Mouse (Mus musculus) hindbrain, embryonic 14.5 days (tissue): Measurements from ENCODE around the gene D13Ertd608e. TPM values are rescaled to one million over a fixed set of nuclear protein-coding genes. Genes with fewer than 3 reads are reported as not detected.
"Not testable (repeated sequence)": the region's sequence is repeated elsewhere in the genome, so short reads cannot be mapped to it uniquely, and the experiment has no call there.

ENCODE experiments used
- ATAC-seq: fragments of 200-750 bp; cut with Nextera tagmentation; 2 replicates; pipeline ENCODE4 v1.8.0; 2017; ENCODE audit warnings: moderate number of reproducible peaks, mild to moderate bottlenecking, moderate TSS enrichment, moderate library complexity; ENCODE audit not compliant: low FRiP score
- DNase-seq: peaks from one replicate; pipeline ENCODE4 v3.0.0-alpha.2; 2015; ENCODE audit warnings: low spot score
- H3K27ac ChIP-seq: fragments of 300-500 bp; sonication (generic); 2 replicates; pipeline ENCODE4 v1.5.1; 2014; ENCODE audit warnings: mild to moderate bottlenecking, moderate library complexity
- H3K27me3 ChIP-seq: fragments of 300-500 bp; sonication (generic); 2 replicates; pipeline ENCODE4 v1.6.1; 2014; ENCODE audit warnings: mild to moderate bottlenecking, low read length, mixed read lengths; ENCODE audit not compliant: control insufficient read depth, insufficient read depth
- H3K36me3 ChIP-seq: fragments of 300-500 bp; sonication (generic); replicated peaks from 2 replicates; pipeline ENCODE4 v1.6.1; 2014; ENCODE audit not compliant: control insufficient read depth, insufficient read depth
- H3K4me1 ChIP-seq: fragments of 300-500 bp; sonication (generic); replicated peaks from 2 replicates; pipeline ENCODE4 v1.6.1; 2014; ENCODE audit warnings: antibody characterized with exemption, low read length, mixed read lengths; ENCODE audit not compliant: control insufficient read depth, insufficient read depth
- H3K4me2 ChIP-seq: fragments of 300-500 bp; sonication (generic); replicated peaks from 2 replicates; pipeline ENCODE4 v1.6.1; 2014; ENCODE audit warnings: mild to moderate bottlenecking, moderate library complexity
- H3K4me3 ChIP-seq: fragments of 300-500 bp; sonication (generic); replicated peaks from 2 replicates; pipeline ENCODE4 v1.5.1; 2014; ENCODE audit warnings: mild to moderate bottlenecking, low read length
- H3K9ac ChIP-seq: fragments of 300-500 bp; sonication (generic); 2 replicates; pipeline ENCODE4 v1.6.1; 2014
- H3K9me3 ChIP-seq: fragments of 300-500 bp; sonication (generic); 2 replicates; pipeline ENCODE4 v1.6.1; 2016; ENCODE audit warnings: low read length; ENCODE audit not compliant: control insufficient read depth
- WGBS: fragments of 180-500 bp; shearing (Covaris S2); extraction: QIAGEN DNeasy Blood & Tissue Kit; methylation state at CpG from one replicate; pipeline ENCODE4 v1.1.7; 2014; 5-methylcytosine and 5-hydroxymethylcytosine counted together
- polyA plus RNA-seq: library from polyadenylated mRNA; unstranded; fragments of >200 nt; fragmentation: Nextera tagmentation; extraction: Ambion mirVana; gene quantifications from 2 replicates; pipeline ENCODE4 v1.2.1, GENCODE M21; 2014

D13Ertd608e gene
- polyA plus RNA-seq, 1 experiment from 2014 or later, result not detected

DNA sequence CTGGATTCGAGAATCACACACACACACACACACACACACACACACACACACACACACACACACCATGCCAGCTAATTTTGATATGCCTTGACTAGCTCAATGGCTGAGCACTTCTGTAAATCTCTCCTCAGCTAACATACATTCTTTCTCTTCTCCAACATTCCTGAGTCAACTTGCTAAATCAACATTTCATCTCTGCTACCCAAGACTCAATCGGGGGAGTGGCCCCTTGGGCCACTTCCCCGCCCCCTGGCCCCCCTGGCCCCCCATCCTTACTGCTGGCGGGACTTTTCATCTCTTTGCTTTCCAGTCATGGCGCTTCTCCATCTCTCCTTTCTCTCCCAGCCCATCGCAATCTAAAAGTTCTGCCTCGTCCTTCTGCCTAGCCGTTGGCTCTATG lies 19.0 kb upstream of the D13Ertd608e start:
- Histone ChIP-seq H3K9me3 (no peaks in the 10 kb centered on the region), H3K27ac (no peak overlapping the region), H3K36me3 (no peaks in the 10 kb centered on the region), H3K4me2 (no peak overlapping the region), H3K9ac (no peak overlapping the region), H3K27me3 (no peaks in the 10 kb centered on the region), H3K4me3 (no peak overlapping the region), H3K4me1 (no peaks in the 10 kb centered on the region)
- ATAC-seq (no peak), DNase-seq (no peak)
- 61% methylated on average over 8 of the region's 8 CpGs for WGBS

DNA sequence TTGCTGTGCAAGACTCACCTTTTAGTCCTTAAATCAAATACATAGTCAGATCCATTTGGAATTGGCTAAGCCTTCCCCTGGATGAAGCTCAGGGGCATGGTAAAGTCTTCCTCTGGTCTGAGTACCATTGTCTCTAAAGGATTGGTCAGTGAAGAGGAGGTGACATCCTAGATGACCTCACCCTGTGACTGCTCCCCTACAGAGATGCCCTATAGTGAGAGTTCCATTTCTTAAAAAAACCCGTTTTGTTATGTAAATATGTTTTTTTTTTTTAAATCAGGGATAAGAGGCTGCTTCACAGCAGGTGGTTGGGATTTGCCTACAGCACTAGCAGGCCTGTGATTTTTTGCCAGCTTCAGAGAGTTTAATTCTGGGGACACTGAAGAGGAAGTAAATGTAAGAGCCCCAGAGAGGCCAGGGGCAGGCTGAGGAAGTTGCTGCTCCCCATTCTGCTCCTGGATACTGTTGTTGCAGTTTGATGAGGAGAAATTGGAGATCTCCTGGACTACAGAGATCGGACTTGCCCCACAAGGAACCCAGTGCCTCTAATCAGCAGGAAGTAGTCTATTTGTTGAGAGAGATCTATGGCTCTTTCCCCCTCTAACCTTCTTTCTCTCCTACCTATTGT lies 18.1 kb upstream of the D13Ertd608e start:
- ATAC-seq (no peak), DNase-seq (no peak)
- WGBS, result 10% methylated on average over 2 of the region's 2 CpGs
- Histone ChIP-seq H3K4me2 (no peak overlapping the region), H3K9ac (no peak overlapping the region), H3K36me3 (no peaks in the 10 kb centered on the region), H3K4me3 (no peak overlapping the region), H3K27me3 (no peaks in the 10 kb centered on the region), H3K27ac (no peak overlapping the region), H3K9me3 (no peaks in the 10 kb centered on the region), H3K4me1 (no peaks in the 10 kb centered on the region)

DNA sequence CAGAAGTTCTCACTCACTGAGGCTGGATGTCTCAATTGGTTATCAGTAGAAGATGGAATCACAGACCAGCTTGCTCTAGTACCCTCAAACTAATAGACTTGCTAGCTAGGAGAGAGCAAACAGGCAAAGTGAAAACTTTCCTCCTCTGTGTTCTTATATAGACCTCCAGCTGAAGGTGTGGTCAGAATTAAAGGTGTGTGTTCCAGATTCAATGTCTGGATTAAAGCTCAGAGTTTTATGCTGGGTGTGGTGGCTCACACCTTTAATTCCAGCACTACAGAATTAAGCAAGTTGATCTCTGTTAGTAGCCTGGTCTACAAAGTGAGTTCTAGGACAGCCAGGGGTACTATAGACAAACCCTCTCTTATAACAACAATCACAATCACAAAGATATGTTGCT lies 5.7 kb upstream of the D13Ertd608e start, which contains the start of gene AF067063:
Gene AF067063 (minus strand): TSS at position 101 of the 400 bp plus-strand sequence.
- not testable (repeated sequence) for H3K9me3 ChIP-seq, H3K9ac ChIP-seq, H3K4me1 ChIP-seq, DNase-seq, H3K4me2 ChIP-seq, H3K36me3 ChIP-seq, H3K4me3 ChIP-seq, ATAC-seq, H3K27me3 ChIP-seq, H3K27ac ChIP-seq

DNA sequence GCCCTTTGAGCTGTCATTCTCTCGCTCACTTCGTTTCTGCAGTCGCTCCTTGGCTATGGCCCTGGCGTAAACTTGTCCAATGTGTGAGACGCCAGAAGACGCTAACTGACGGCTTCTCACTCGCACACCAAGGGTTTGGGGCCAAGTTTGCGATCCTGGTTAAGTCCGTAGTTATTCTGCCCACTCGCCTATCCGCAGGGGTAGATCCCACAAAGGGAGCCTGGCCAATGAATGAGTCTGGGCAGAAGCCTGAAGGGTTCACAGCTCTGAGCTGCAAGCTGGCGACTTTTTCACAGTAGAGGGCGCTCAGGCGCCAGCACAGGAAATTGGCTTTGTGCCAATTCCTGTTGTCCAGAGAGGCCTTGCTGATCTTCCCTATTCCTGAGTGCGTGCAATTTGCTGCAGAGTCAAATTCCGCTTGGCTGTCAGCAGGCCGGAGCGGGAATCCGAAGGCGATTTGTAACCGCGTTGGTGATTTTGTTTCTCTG lies 562 bp downstream of the D13Ertd608e start:
- not testable (repeated sequence) for H3K27me3 ChIP-seq, H3K36me3 ChIP-seq, H3K4me1 ChIP-seq, H3K27ac ChIP-seq, H3K9me3 ChIP-seq, H3K9ac ChIP-seq
- Histone ChIP-seq H3K4me2 (peak overlapping the region; percentile 46), H3K4me3 (peak overlapping the region; percentile 18)
- WGBS, result 11% methylated on average over 23 of the region's 23 CpGs
- peak; percentile 77 for ATAC-seq
- peak; percentile 45 for DNase-seq

DNA sequence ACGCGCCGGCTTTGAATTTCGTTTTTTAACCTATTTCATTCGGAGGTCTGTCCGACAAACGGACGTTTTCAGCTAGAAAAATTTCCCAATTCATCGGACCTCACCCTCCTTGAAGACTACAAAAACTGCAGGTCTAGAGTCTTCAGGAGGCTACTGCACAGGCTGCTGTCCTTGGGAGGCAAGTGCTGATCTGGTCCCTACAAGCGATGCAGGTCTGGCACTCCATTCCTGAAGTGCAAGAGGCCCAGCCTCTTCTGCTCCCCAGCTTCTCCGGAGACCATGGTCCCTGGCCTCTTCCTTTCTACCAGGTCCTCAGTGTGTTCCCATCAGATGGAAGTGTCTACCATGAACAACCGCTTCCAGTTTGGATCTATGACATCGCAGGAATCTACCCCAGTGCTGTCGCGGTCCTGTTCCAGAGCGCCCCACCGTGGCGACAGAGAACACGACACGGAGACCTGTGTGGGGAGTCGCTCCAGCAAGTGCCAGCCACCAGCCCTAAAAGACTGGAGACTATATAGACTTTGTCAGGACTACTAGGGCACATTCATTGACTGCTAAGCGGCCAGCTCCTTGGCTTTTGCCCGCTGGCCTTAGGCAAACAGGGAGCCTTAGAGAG lies 2.0 kb downstream of the D13Ertd608e start:
- not testable (repeated sequence) for H3K27me3 ChIP-seq, H3K27ac ChIP-seq, H3K9me3 ChIP-seq, H3K4me1 ChIP-seq, H3K4me3 ChIP-seq, H3K36me3 ChIP-seq, H3K9ac ChIP-seq
- WGBS, result 4% methylated on average over 14 of the region's 23 CpGs
- peak overlapping the region; percentile 35 for H3K4me2 ChIP-seq
- peak; percentile 61; the same call in 1 of the 2 replicates for ATAC-seq
- DNase-seq, result peak; percentile 26

DNA sequence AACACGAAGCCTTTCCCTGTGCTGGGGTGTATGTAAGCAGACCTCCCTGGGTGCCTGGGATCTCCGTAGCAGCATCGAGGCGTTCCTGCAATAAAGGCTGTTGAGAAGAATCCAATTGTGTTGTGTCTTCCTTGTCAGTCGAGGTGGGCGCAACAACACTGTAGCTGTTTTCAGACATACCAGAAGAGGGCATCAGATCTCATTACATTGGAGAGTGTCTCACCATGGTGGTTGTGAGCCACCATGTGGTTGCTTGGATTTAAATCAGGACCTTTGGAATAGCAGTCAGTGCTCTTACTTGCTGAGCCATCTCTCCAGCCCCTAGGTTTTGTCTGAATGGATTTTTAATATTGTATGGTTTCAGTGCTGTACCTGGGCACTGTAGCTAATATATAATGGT lies 4.2 kb downstream of the D13Ertd608e start:
- DNase-seq (peak; percentile 34), ATAC-seq (peak; percentile 63; the same call in 1 of the 2 replicates)
- not testable (repeated sequence) for H3K9me3 ChIP-seq, H3K36me3 ChIP-seq, H3K27ac ChIP-seq, H3K4me2 ChIP-seq, H3K9ac ChIP-seq, H3K4me3 ChIP-seq, H3K27me3 ChIP-seq, H3K4me1 ChIP-seq
- 31% methylated on average over 6 of the region's 6 CpGs for WGBS

DNA sequence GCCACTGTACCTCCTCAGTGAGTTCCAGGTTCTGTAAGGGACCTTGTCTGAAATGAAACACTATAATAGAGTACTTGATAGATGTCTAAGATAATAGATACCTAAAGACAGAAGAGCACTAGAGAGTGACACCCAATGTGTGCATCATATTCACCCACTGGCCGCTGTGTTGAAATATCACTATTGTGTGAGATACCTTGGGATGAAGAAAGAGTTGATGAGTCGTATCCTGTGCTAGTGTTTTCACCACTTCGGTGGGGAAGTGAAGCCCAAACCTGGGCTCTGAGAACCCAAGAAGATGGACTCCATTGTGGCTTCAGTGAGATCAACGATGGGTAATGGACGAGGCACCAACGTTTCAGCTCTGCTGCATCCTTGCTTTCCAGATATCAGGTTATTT lies 26.6 kb downstream of the D13Ertd608e start:
- H3K36me3 ChIP-seq, H3K27me3 ChIP-seq, H3K9ac ChIP-seq, H3K4me3 ChIP-seq, H3K4me2 ChIP-seq, H3K9me3 ChIP-seq, H3K4me1 ChIP-seq, DNase-seq, H3K27ac ChIP-seq, ATAC-seq: not testable (repeated sequence)
- no CpG with 5 or more reads among the region's 6 CpGs for WGBS

DNA sequence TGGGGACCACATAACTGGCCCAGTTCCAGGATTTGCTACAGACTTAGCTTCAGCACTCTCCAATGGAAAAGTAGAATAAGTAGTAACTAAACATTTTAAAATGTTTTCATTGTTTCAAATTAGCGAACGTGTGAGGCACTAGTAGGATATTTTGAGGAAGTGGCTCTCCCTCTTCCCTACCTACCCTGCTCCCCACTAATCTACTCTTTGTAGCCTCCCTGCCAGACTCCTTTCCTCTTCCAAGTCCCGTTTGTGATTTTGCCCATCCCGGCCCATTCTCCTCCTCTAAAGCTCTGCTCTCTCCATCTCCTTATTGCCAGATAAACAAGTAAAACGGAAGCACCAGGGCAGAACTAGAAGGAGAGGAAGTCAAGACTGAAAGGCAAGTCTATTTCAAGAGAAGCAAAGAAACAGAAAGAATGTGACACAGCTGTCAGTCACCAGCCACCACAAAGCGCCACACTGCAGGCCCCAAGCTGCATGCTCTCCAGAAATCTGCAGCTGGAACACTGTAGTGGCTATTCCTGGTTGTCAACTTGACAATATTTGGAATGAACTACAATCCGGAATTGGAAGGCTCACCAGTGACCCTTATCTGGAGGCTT lies 28.7 kb downstream of the D13Ertd608e start:
- not testable (repeated sequence) for H3K27me3 ChIP-seq, H3K9ac ChIP-seq, H3K9me3 ChIP-seq, H3K4me2 ChIP-seq, DNase-seq, H3K4me1 ChIP-seq, ATAC-seq, H3K27ac ChIP-seq, H3K36me3 ChIP-seq, H3K4me3 ChIP-seq
- 83% methylated on average over 6 of the region's 7 CpGs for WGBS

DNA sequence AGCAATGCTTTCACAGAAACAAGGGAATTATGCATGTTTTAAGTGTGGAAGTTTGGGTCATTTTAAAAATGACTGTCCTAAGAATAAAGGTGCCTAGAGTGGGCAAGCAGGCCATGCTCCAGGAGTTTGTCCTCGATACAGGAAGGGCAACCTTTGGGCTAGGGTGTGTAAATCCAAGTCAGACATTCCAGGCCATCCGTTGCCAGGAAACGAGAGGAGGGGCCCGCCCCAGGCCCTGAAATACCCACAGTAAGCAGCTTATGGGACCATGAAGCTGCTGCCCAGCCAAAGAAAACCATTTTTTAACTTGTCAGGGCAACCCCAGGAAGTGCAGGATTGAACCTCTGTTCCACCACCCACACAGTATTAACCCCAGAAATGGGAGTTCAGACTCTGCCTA lies 51.1 kb downstream of the D13Ertd608e start:
- H3K9ac ChIP-seq, H3K36me3 ChIP-seq, H3K4me2 ChIP-seq, DNase-seq, H3K4me3 ChIP-seq, H3K27ac ChIP-seq, H3K4me1 ChIP-seq, H3K27me3 ChIP-seq, H3K9me3 ChIP-seq, ATAC-seq: not testable (repeated sequence)
- 41% methylated on average over 4 of the region's 4 CpGs for WGBS
